Mouse (Mus musculus) liver, embryonic 11.5 days (tissue): Measurements from ENCODE around the gene Olfr213. TPM values are rescaled to one million over a fixed set of nuclear protein-coding genes. Genes with fewer than 3 reads are reported as not detected.

Experiments
- ATAC-seq: fragments of 200-750 bp; cut with Nextera tagmentation; replicated peaks from 2 replicates; pipeline ENCODE4 v1.8.0; 2017; ENCODE audit warnings: moderate number of reproducible peaks, mild to moderate bottlenecking, moderate TSS enrichment, moderate library complexity; ENCODE audit not compliant: low FRiP score
- DNase-seq: peaks from one replicate; pipeline ENCODE4 v3.0.0-alpha.2; 2017; ENCODE audit warnings: low spot score
- H3K27ac ChIP-seq: fragments of 300-500 bp; sonication (generic); 2 replicates; pipeline ENCODE4 v1.5.1; 2014; ENCODE audit warnings: mild to moderate bottlenecking, low read depth, low read length, control low read depth
- H3K27me3 ChIP-seq: fragments of 300-500 bp; sonication (generic); replicated peaks from 2 replicates; pipeline ENCODE4 v1.6.1; 2014; ENCODE audit warnings: low read length, mixed read lengths; ENCODE audit not compliant: control insufficient read depth, insufficient read depth
- H3K36me3 ChIP-seq: fragments of 300-500 bp; sonication (generic); 2 replicates; pipeline ENCODE4 v1.6.1; 2014; ENCODE audit warnings: mild to moderate bottlenecking, low read length, moderate library complexity, mixed read lengths; ENCODE audit not compliant: control insufficient read depth, insufficient read depth
- H3K4me1 ChIP-seq: fragments of 300-500 bp; sonication (generic); replicated peaks from 2 replicates; pipeline ENCODE4 v1.6.1; 2014; ENCODE audit warnings: low read length, mixed read lengths; ENCODE audit not compliant: control insufficient read depth, insufficient read depth
- H3K4me2 ChIP-seq: fragments of 300-500 bp; sonication (generic); 2 replicates; pipeline ENCODE4 v1.6.1; 2014; ENCODE audit warnings: mild to moderate bottlenecking, control low read depth, moderate library complexity
- H3K4me3 ChIP-seq: fragments of 300-500 bp; sonication (generic); 2 replicates; pipeline ENCODE4 v1.5.1; 2014; ENCODE audit warnings: low read depth, low read length, control low read depth
- H3K9ac ChIP-seq: fragments of 300-500 bp; sonication (generic); 2 replicates; pipeline ENCODE4 v1.6.1; 2014; ENCODE audit warnings: low read depth, low read length, control low read depth
- H3K9me3 ChIP-seq: fragments of 300-500 bp; sonication (generic); 2 replicates; pipeline ENCODE4 v1.6.1; 2016; ENCODE audit warnings: low read length, inconsistent platforms, mixed read lengths; ENCODE audit not compliant: control insufficient read depth
- WGBS: fragments of 180-500 bp; shearing (Covaris S2); extraction: QIAGEN DNeasy Blood & Tissue Kit; methylation state at CpG from one replicate; pipeline ENCODE4 v1.1.7; 2014; 5-methylcytosine and 5-hydroxymethylcytosine counted together
- polyA plus RNA-seq: library from polyadenylated mRNA; unstranded; fragments of >200 nt; fragmentation: Nextera tagmentation; extraction: Ambion mirVana; gene quantifications from 2 replicates; pipeline ENCODE4 v1.2.1, GENCODE M21; 2014

The Olfr213 gene
- polyA plus RNA-seq, 1 experiment from 2014 or later: not detected

- DNase-seq (no peak), ATAC-seq (no peak)
- Histone ChIP-seq H3K4me3 (no peak overlapping the region), H3K9me3 (no peaks in the 10 kb centered on the region), H3K36me3 (no peaks in the 10 kb centered on the region), H3K27ac (no peak overlapping the region), H3K4me1 (no peaks in the 10 kb centered on the region), H3K27me3 (no peaks in the 10 kb centered on the region), H3K9ac (no peak overlapping the region), H3K4me2 (no peak overlapping the region)
- 66% methylated on average over 3 of the region's 3 CpGs for WGBS
Measured at GRCm38 (mm10) chr6:116554952-116555351, 16.7 kb downstream of the Olfr213 start.

GRCm38 (mm10) chr6:116569834-116570233, 31.6 kb downstream of the Olfr213 start:
- ATAC-seq (peak; percentile 57; the same call in 1 of the 2 replicates), DNase-seq (no peak)
- H3K9me3 ChIP-seq: no peaks in the 10 kb centered on the region
- H3K4me1 ChIP-seq: no peaks in the 10 kb centered on the region
- no peak overlapping the region for H3K4me3 ChIP-seq
- H3K27ac ChIP-seq: no peak overlapping the region
- H3K36me3 ChIP-seq: no peaks in the 10 kb centered on the region
- no peak overlapping the region for H3K9ac ChIP-seq
- H3K4me2 ChIP-seq: no peak overlapping the region
- H3K27me3 ChIP-seq: no peaks in the 10 kb centered on the region
- 17% methylated on average over 3 of the region's 3 CpGs for WGBS

GRCm38 (mm10) chr6:116584095-116584494, 45.8 kb downstream of the Olfr213 start, which contains the start of gene Olfr215:
Olfr215 (minus strand) TSS chr6:116584195.
- H3K4me2 ChIP-seq: no peak within 1 kb of the TSS
- H3K36me3 ChIP-seq: no peaks in the 10 kb centered on the region
- ATAC-seq: no peak
- WGBS: 82% methylated on average over 4 of the region's 4 CpGs
- H3K9ac ChIP-seq: no peak within 1 kb of the TSS
- no peak for DNase-seq
- H3K4me1 ChIP-seq: no peaks in the 10 kb centered on the region
- no peak within 1 kb of the TSS for H3K4me3 ChIP-seq
- H3K27me3 ChIP-seq: no peaks in the 10 kb centered on the region
- no peak within 1 kb of the TSS for H3K27ac ChIP-seq
- no peaks in the 10 kb centered on the region for H3K9me3 ChIP-seq

Other genes with a start within 250 kb of the Olfr213 start
- 41.3 and 43.4 TPM in 2 replicates for gene March8, start 200.4 kb upstream of the Olfr213 start, polyA plus RNA-seq
- 9.0 and 10.4 TPM in 2 replicates for gene Alox5, start 77.3 kb upstream of the Olfr213 start, polyA plus RNA-seq
- gene Olfr211, start 49.4 kb upstream of the Olfr213 start, polyA plus RNA-seq: not detected in 2 replicates
- not detected in 2 replicates for gene Olfr212, start 31.9 kb upstream of the Olfr213 start, polyA plus RNA-seq
- 0.33 and 0.56 TPM in 2 replicates for gene Gm5580, start 12.7 kb downstream of the Olfr213 start, polyA plus RNA-seq
- not detected in 2 replicates for gene Olfr214, start 15.8 kb downstream of the Olfr213 start, polyA plus RNA-seq
- not detected in 2 replicates for gene Olfr215, start 45.7 kb downstream of the Olfr213 start, polyA plus RNA-seq
- 92.5 and 98.5 TPM in 2 replicates for gene Zfp422, start 90.5 kb downstream of the Olfr213 start, polyA plus RNA-seq
- 5.3 and 6.1 TPM in 2 replicates for gene Depp1, start 112.2 kb downstream of the Olfr213 start, polyA plus RNA-seq
- gene Rassf4, start 135.5 kb downstream of the Olfr213 start, polyA plus RNA-seq: 4.8 and 4.9 TPM in 2 replicates
- 0.01 and 0.03 TPM in 2 replicates for gene Tmem72, start 178.5 kb downstream of the Olfr213 start, polyA plus RNA-seq